Mouse (Mus musculus): Measurements from ENCODE around the gene Pkmyt1. TPM values are rescaled to one million over a fixed set of nuclear protein-coding genes. Genes with fewer than 3 reads are reported as not detected.
A peak's percentile ranks its signal among the peaks of the same experiment; 100 is the strongest.

Pkmyt1 gene
- polyA plus RNA-seq, 1 experiment from 2014 or later = 19.7 TPM

- H3K9ac ChIP-seq (ENCODE audit: low read depth, low read length) = no peak overlapping the region
- WGBS = 75% methylated on average over 1 of the region's 1 CpGs
- ATAC-seq = no peak
- no peaks in the 10 kb centered on the region for H3K9me3 ChIP-seq (replicated peaks; ENCODE audit: control insufficient read depth, low read length, poor library complexity, severe bottlenecking)
- H3K4me1 ChIP-seq (ENCODE audit: control insufficient read depth, insufficient read depth, low read length) = peaks cover 17% of the 10 kb centered on the region
- no peaks in the 10 kb centered on the region for H3K27me3 ChIP-seq (ENCODE audit: control insufficient read depth, insufficient read depth, low read depth, low read length)
- peaks cover 9% of the 10 kb centered on the region; the same call in 1 of the 2 replicates for H3K36me3 ChIP-seq (ENCODE audit: control insufficient read depth, insufficient read depth, low read length)
- no peak overlapping the region for H3K27ac ChIP-seq (ENCODE audit: low read length)
- no peak overlapping the region for H3K4me3 ChIP-seq (ENCODE audit: low read depth, low read length)
- H3K4me2 ChIP-seq (ENCODE audit: low read length) = no peak overlapping the region
Measured at GRCm38 (mm10) chr17:23734341-23734740, 8.2 kb downstream of the Pkmyt1 start.

GRCm38 (mm10) chr17:23737493-23738445 is 11.6 kb downstream of the Pkmyt1 start:
- Histone ChIP-seq H3K4me1 (ENCODE audit: control insufficient read depth, insufficient read depth, low read length) (peaks cover 25% of the 10 kb centered on the region), H3K9ac (ENCODE audit: low read depth, low read length) (peak overlapping the region; percentile 31; the same call in 1 of the 2 replicates), H3K4me2 (ENCODE audit: low read length) (peak overlapping the region; percentile 91), H3K36me3 (ENCODE audit: control insufficient read depth, insufficient read depth, low read length) (peaks cover 9% of the 10 kb centered on the region; the same call in 1 of the 2 replicates), H3K9me3 (replicated peaks; ENCODE audit: control insufficient read depth, low read length, poor library complexity, severe bottlenecking) (no peaks in the 10 kb centered on the region), H3K27ac (ENCODE audit: low read length) (no peak overlapping the region), H3K4me3 (ENCODE audit: low read depth, low read length) (0 out of 2 replicates have a peak overlapping the region, but pooled peaks have one; percentile 6), H3K27me3 (ENCODE audit: control insufficient read depth, insufficient read depth, low read depth, low read length) (peaks cover 19% of the 10 kb centered on the region)
- WGBS = 59% methylated on average over 15 of the region's 15 CpGs
- ATAC-seq = no peak

- Histone ChIP-seq H3K9ac (ENCODE audit: low read depth, low read length) (peak overlapping the region; percentile 84), H3K4me2 (ENCODE audit: low read length) (peak overlapping the region; percentile 91)
Measured at GRCm38 (mm10) chr17:23738836-23739201, 12.7 kb downstream of the Pkmyt1 start.

GRCm38 (mm10) chr17:23739202-23740135 is 13.3 kb downstream of the Pkmyt1 start:
- WGBS = 1% methylated on average over 48 of the region's 48 CpGs
- Histone ChIP-seq H3K27me3 (ENCODE audit: control insufficient read depth, insufficient read depth, low read depth, low read length) (peaks cover 35% of the 10 kb centered on the region), H3K36me3 (ENCODE audit: control insufficient read depth, insufficient read depth, low read length) (peaks cover 9% of the 10 kb centered on the region; the same call in 1 of the 2 replicates), H3K4me3 (ENCODE audit: low read depth, low read length) (peak overlapping the region; percentile 76), H3K9ac (ENCODE audit: low read depth, low read length) (peak overlapping the region; percentile 84), H3K27ac (ENCODE audit: low read length) (peak overlapping the region; percentile 80), H3K9me3 (replicated peaks; ENCODE audit: control insufficient read depth, low read length, poor library complexity, severe bottlenecking) (no peaks in the 10 kb centered on the region), H3K4me1 (ENCODE audit: control insufficient read depth, insufficient read depth, low read length) (peaks cover 25% of the 10 kb centered on the region), H3K4me2 (ENCODE audit: low read length) (peak overlapping the region; percentile 91)
- peak; percentile 41 for ATAC-seq

More at GRCm38 (mm10) chr17:23738836-23739201, 12.7 kb downstream of the Pkmyt1 start:
- Histone ChIP-seq H3K27me3 (ENCODE audit: control insufficient read depth, insufficient read depth, low read depth, low read length) (peaks cover 29% of the 10 kb centered on the region), H3K27ac (ENCODE audit: low read length) (peak overlapping the region; percentile 80), H3K4me3 (ENCODE audit: low read depth, low read length) (peak overlapping the region; percentile 76), H3K9me3 (replicated peaks; ENCODE audit: control insufficient read depth, low read length, poor library complexity, severe bottlenecking) (no peaks in the 10 kb centered on the region), H3K36me3 (ENCODE audit: control insufficient read depth, insufficient read depth, low read length) (peaks cover 9% of the 10 kb centered on the region; the same call in 1 of the 2 replicates), H3K4me1 (ENCODE audit: control insufficient read depth, insufficient read depth, low read length) (peaks cover 25% of the 10 kb centered on the region)
- 29% methylated on average over 2 of the region's 2 CpGs for WGBS
- ATAC-seq = no peak

- peaks cover 29% of the 10 kb centered on the region for H3K4me1 ChIP-seq (ENCODE audit: control insufficient read depth, insufficient read depth, low read length)
- H3K9me3 ChIP-seq (replicated peaks; ENCODE audit: control insufficient read depth, low read length, poor library complexity, severe bottlenecking) = no peaks in the 10 kb centered on the region
- peak overlapping the region; percentile 84 for H3K9ac ChIP-seq (ENCODE audit: low read depth, low read length)
- H3K4me3 ChIP-seq (ENCODE audit: low read depth, low read length) = peak overlapping the region; percentile 76
- WGBS = under 1% methylated on average over 33 of the region's 46 CpGs
- ATAC-seq = peak; percentile 84
- H3K36me3 ChIP-seq (ENCODE audit: control insufficient read depth, insufficient read depth, low read length) = peaks cover 9% of the 10 kb centered on the region; the same call in 1 of the 2 replicates
- peak overlapping the region; percentile 80 for H3K27ac ChIP-seq (ENCODE audit: low read length)
- peaks cover 40% of the 10 kb centered on the region for H3K27me3 ChIP-seq (ENCODE audit: control insufficient read depth, insufficient read depth, low read depth, low read length)
- H3K4me2 ChIP-seq (ENCODE audit: low read length) = peak overlapping the region; percentile 91
Measured at GRCm38 (mm10) chr17:23740136-23740584, 14.0 kb downstream of the Pkmyt1 start.

GRCm38 (mm10) chr17:23740598-23741021 is 14.5 kb downstream of the Pkmyt1 start, which contains the start of gene Paqr4:
Gene Paqr4, minus strand, starts transcription at chr17:23740867.
- peak within 1 kb of the TSS; percentile 76 for H3K4me3 ChIP-seq (ENCODE audit: low read depth, low read length)
- peak within 1 kb of the TSS; percentile 84 for H3K9ac ChIP-seq (ENCODE audit: low read depth, low read length)
- H3K9me3 ChIP-seq (replicated peaks; ENCODE audit: control insufficient read depth, low read length, poor library complexity, severe bottlenecking) = no peaks in the 10 kb centered on the region
- no peak; the same call in 1 of the 2 replicates for ATAC-seq
- peak within 1 kb of the TSS; percentile 80 for H3K27ac ChIP-seq (ENCODE audit: low read length)
- peaks cover 32% of the 10 kb centered on the region for H3K4me1 ChIP-seq (ENCODE audit: control insufficient read depth, insufficient read depth, low read length)
- H3K4me2 ChIP-seq (ENCODE audit: low read length) = peak within 1 kb of the TSS; percentile 91
- H3K27me3 ChIP-seq (ENCODE audit: control insufficient read depth, insufficient read depth, low read depth, low read length) = peaks cover 40% of the 10 kb centered on the region
- WGBS = 7% methylated on average over 13 of the region's 13 CpGs
- peaks cover 7% of the 10 kb centered on the region; the same call in 1 of the 2 replicates for H3K36me3 ChIP-seq (ENCODE audit: control insufficient read depth, insufficient read depth, low read length)

- Histone ChIP-seq H3K4me3 (ENCODE audit: low read depth, low read length) (no peak overlapping the region; the same call in none of the 2 replicates), H3K4me2 (ENCODE audit: low read length) (peak overlapping the region; percentile 52; the same call in 1 of the 2 replicates), H3K27ac (ENCODE audit: low read length) (no peak overlapping the region), H3K36me3 (ENCODE audit: control insufficient read depth, insufficient read depth, low read length) (peaks cover 3% of the 10 kb centered on the region; the same call in 1 of the 2 replicates), H3K27me3 (ENCODE audit: control insufficient read depth, insufficient read depth, low read depth, low read length) (peaks cover 40% of the 10 kb centered on the region), H3K9me3 (replicated peaks; ENCODE audit: control insufficient read depth, low read length, poor library complexity, severe bottlenecking) (no peaks in the 10 kb centered on the region), H3K4me1 (ENCODE audit: control insufficient read depth, insufficient read depth, low read length) (peaks cover 38% of the 10 kb centered on the region), H3K9ac (ENCODE audit: low read depth, low read length) (peak overlapping the region; percentile 25; the same call in 1 of the 2 replicates)
- ATAC-seq = no peak
- WGBS = 46% methylated on average over 38 of the region's 38 CpGs
Measured at GRCm38 (mm10) chr17:23741359-23742209, 15.4 kb downstream of the Pkmyt1 start.

Measured in midbrain, embryonic 16.5 days (tissue).